Mouse (Mus musculus) megakaryocyte-erythroid progenitor cell, adult 5-6 weeks (primary cell): ENCODE measurements around the gene Fam53a. TPM values are rescaled to one million over a fixed set of nuclear protein-coding genes. Genes with fewer than 3 reads are reported as not detected.

ENCODE experiments used
- ATAC-seq: replicated peaks from 2 replicates; pipeline ENCODE4 v1.8.0; 2016; ENCODE audit warnings: mild to moderate bottlenecking, inconsistent platforms; ENCODE audit not compliant: severe bottlenecking, poor library complexity, low FRiP score, low TSS enrichment
- total RNA-seq, 2 experiments: library from RNA; stranded (forward) in 1 of 2; stranded (reverse) in 1 of 2; fragments of 200-1000, 215-1000 nt in 1 of 2; fragments of >200 nt in 1 of 2; fragmentation: Nextera tagmentation in 1 of 2; gene quantifications; 2 replicates each; pipeline ENCODE4 v1.2.3; 2014 to 2017

Gene Fam53a
- total RNA-seq (2014; fragmentation: Nextera tagmentation) (44.2 and 44.7 TPM in 2 replicates), total RNA-seq (2017) (14.6 and 21.7 TPM in 2 replicates)

DNA sequence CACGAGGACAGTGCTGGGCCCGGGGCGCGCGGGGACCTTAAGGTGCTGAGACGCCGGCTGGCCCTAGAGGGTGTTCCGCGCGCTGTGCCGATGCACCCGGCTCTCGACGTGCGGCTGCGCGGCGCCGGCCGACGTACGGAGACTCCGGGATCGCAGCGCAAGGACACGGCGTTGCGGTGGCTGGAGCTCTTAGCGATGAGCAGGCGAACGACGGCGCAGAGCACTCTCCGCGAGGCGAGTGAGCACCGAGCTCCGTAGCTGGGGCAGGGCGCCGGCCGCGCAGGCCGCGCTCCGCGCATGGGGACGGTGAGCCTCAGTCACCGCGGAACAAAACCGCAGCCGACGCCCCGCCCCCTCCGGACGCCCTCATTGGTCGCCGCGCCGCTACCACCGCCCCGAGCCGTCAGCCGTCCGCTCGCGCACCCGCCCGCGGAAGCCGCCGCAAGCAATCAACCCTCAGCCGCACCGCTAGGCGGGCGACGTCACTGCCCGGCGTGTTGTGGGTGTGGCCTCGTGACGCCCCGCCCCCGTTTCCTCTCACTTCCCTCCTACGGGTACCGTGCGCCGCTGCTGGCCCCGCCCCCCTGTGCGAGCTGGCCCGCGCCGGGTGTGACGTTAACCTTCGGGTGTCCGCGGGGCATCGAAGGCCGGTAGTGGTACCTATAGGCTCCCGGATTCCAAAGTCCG is at the start of gene Fam53a, which contains the start of gene Gm9903:
TSS of gene Fam53a (minus strand) at position 335 of the 687 bp plus-strand sequence.
TSS of gene Gm9903 (plus strand) at position 625 of the 687 bp plus-strand sequence.
- ATAC-seq, result peak; percentile 83

DNA sequence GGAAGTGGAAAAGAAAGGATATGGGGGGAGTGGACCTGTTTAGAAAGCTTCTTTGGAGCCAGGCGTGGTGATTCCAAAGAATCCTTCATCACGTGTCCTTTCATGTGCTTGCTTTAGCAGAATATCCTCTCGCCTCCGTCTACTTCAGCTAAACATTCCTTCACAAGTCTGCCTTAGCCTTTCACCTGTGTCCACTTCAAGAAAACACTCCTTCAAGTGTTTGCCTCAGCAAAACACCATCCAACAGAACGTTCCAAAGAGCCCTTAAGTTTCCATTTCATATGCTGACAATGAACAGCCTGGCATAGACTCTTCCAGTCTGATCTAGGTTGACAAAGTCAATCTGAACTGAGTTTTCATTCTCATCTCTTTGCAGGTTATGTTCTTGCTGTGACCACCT is 48.8 kb upstream of the Fam53a start:
- no peak for ATAC-seq

DNA sequence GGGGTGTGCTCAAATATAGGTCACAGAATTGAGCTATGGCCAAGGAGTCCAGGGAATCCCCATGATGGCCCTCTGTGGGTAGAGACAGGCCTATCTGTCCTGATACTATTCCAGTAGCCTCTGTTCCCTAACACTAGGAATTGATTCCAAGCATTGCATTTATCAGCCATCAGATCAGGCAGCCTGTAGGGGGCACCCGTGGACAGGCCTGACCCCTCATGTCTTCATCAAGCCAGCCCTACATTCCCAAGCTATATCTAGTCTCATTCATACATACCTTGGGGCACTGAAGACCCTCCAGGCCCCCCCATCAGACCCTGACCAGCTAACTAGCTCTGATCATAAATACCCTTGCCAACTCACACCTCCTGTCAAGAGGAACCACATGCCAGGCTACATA is 46.5 kb upstream of the Fam53a start:
- peak; percentile 56; the same call in 1 of the 2 replicates for ATAC-seq

DNA sequence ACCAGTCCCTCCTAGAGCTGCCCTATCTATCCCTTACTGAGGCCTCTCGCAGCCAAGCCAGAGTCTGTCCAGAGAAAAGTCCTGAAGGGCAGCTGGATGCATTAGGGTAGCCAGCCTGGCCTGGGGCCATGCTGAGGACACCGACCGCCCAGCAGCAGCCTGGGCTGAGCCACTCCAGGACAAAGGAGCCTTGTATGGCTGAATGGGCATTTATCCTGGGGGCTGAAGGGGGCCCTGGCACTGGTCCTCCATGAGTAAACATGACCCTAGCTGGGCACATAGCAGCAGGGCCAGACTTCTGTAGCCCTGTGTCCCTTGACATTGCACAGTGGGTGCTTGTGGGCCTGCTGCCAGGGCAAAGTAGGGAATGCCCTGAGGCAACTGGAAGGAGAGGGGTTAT is 45.0 kb upstream of the Fam53a start:
- ATAC-seq, result peak; percentile 47

DNA sequence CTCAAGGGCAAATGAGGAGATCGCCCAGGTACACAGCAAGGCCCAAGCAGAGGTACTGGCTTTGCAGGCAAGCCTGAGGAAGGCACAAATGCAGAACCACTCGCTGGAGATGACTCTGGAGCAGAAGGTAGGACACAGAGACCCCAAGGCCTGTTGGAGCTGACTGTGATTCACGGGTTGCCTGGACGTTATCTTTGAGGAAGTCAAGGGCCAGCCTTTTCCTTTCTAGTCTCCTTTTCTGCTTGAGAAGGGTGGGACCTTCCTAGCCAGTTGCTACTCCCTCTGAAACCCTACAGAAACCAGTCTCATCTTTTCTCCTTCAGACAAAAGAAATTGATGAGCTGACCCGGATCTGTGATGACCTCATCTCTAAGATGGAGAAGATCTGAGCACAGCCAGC is 42.2 kb upstream of the Fam53a start:
- ATAC-seq, result no peak

DNA sequence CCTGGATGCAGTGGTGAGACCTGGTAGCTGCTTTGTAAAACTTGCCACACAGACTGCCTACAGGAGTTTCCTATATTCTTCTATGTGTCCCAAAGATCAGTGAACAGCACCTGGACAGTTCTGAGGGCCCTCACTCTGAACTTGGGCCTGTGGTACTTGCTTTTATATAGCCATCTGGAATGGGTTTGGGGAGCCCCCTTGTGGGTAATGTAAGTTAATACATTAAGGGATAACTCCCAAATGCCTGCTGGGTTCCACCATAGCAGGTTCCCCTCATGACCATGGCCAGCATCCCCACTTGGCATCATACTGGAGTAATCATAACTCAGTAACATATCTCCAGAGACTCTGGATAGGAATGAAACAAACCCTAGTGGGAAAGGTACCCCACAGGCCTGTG is 38.8 kb upstream of the Fam53a start:
- ATAC-seq, result peak; percentile 48; the same call in 1 of the 2 replicates

DNA sequence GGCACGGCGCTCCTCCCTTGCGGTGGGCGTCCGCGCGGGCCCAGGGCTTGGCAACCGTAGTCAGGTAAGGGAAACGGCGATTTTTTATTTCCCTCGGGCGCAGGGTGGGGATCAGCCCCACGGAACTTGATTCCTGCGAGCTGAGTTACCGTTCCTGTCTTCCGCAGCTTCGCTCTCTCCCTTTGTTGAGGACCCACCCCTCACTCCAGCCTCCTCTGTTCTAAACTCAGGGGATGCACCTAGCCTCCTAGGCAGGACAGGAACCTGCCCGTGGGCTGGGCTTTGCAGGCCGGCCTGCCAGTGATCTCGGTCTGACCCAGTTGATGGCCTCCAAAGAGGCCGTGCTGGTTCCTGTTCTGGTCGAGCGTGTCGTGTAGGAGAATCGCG is 29.2 kb upstream of the Fam53a start:
- no peak; the same call in none of the 2 replicates for ATAC-seq

DNA sequence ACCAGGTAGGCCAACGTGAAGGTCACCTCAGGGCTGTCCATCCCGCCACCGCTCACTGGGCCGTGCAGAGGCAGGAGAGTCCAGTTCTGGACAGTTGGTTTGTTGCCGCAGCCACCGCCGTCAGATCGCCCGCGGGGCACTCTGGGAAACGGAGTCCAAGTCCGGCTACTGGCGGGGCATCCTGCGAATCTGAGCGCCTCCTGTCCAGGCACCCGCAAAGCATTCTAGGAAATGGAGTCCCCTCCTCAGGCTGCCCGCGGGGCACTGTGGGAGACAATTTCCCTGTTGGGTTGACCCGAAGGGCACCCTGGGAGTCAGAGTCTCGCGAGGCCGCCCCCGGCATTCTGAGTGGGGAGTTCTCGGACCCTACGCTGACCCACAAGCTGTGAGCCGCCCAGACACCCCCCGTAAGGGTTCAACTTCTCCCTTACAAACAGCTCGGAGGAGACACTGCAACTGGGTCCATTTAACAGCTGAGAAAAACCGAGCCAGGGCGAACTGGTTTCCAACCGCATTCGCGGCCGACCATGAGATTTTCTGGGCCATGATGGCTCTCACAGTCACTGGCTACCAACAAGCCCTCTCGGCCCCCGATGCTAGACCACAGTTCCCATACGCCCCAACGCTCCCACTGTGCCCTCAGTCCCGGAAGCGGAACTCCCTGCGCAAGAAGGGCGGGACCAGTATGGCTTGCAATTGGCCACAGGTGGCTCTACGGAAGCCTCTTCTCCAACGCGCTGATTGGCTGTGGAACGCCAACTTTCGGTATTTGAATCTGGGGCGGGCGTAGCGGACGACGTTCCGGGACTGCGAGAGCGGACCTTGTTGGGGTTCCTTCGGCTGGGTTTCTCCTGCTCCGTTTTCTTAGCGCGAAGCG is 28.6 kb upstream of the Fam53a start, which contains the start of the genes Tacc3 and Tmem129:
TSS of gene Tacc3 (plus strand) at position 342 of the 877 bp plus-strand sequence.
TSS of gene Tmem129 (minus strand) at position 630 of the 877 bp plus-strand sequence.
- peak; percentile 88 for ATAC-seq

DNA sequence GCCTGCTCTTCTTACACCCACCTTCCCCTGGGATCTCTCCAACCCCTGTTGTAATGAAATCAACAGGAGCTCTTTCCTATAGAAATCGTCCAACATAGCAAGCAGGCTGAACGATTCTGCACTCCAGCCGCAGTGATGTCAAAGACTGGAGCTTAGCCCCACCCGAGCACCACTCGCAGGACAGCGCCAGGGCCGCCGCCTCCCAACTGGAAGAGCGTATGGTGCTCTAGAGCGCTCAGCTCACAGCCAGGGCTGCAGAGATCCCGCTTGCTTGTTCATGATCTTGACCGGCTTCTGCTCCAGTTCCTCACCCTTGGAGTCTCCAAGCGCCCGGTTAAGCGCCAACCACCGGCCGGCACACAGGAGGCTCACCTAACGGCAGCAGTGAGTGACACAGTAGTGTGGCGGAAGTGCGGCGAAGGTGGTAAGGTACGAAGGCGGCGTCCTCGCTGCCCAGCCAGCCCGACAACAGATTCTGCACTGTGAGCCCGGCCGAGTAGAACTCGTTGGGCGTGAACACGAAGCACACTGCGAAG is 27.9 kb upstream of the Fam53a start:
- peak; percentile 59 for ATAC-seq

DNA sequence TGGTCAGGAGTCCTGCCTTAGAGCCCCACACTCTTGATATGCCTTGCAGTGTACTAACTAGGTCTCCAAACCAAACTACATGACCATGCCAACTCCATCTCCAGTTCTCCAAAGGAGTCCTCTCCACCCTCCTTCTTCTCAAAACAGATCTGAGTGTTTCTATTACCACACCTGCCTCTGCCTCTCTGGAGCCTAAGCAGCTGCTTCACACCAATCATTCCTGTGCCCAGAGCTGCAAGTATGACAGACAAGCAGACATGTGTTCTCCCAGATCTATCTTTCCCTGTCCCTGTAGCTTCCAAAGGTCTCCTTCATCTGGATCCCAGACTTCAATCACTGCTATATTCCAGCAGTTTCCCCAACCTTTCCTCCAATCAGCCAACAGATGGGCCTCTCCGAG is 27.3 kb upstream of the Fam53a start:
- ATAC-seq, result no peak

DNA sequence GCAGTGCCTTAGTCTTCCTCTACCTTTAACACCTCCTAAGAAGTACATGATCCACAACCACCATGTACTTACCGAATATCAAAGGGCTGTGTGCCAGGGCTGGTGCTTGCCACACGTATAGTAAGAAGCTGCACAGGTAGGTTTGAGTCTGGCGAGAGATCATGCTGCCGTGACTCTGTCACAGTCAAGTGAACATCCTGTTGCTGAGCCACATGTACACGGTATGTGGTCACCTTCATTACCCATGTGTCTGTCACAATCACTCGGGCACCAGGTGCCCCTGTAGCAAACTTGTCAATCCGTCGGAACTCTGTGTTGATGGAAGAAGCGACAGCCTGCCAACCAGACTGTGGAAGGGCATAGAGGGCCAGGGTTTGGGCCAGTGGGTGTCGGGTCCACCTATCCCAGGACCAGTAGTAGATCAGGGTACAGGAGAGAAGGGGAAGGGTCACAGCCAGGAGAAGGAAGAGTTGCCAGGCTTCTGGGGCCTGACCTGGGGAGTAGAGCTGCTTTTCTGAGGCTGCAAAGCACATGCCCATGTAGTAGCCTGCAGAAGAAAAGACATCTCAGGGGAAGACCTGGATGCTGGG is 25.9 kb upstream of the Fam53a start:
- no peak for ATAC-seq

DNA sequence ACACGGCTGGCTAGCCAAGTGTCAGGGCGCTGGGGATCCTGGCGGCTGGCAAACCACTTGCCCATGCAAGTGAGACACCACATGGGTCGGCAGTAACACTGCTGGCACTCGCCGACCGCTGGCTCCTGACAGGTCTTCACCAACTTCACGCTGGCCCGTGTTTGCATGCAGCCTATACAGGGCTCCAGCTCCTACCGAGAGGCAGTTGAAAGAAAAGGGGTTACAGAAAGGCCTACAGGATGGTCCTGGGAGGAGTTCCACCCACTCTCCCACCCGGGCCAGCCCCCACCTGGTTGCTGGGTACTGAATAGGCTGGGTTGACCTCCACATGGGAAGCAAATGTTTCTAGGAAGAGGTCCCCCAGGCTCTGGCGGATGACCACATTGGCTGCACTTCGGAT is 25.0 kb upstream of the Fam53a start:
- ATAC-seq, result no peak

DNA sequence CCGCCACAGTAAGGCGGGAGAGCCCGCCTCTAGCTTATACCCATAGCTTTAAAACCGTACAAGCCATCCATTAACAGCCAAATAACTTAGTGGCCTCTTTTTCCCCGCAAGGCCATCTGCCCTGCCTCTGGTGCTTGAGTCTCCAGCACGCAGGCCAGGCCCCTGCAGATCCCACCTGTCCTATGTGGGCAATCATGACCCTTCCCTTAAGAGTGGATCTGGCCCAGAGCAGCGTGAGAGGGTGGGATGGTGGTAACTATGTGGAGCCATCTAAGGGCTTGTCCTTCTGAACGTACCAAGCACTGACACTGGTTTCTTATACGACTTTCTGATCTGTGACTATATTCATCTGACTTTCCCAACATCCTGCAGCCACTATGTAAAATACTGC is 23.3 kb upstream of the Fam53a start:
- no peak for ATAC-seq

DNA sequence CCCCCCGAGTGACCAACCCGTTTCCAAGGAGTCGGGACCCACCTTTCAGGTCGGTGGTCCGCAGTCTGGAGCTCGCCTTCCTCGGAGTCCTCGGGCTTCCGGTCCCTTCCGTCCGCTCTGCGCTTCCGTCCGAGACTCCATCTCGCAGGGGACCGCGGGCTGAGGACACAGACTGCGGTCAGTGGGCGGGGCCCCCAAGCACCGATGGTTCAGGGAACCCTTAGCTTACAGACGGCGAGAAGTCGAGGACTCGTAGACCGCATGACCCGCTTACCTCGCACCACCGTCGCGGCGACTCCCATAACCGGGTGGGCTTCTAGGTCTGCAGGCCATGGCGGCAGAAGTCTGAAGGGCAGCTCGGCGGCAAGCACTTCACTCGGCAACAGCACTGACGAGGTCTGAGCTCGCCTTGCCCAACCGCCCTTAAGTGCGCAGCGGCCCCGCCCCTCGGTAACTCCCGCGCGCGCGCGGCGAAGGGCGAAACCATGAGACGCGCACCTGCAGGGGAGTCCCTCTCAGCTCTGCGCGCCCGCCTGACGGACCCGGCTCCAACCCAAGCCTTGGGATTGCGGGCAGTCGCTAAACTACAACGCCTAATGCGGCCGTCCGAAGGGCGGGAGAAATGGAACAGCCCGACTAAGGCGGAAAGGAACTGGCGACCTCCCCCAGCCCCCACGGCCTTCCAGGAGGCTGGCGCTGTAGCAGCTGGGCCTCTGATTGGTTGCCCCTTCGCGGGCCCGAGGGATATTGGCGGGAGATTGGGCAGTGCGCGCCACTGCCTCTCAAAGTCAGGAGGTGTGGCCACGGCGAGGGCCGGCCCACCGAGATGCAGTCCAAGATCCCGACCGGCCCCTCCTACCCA is 22.7 kb upstream of the Fam53a start, which contains the start of gene Slbp:
TSS of gene Slbp (minus strand) at position 654 of the 862 bp plus-strand sequence.
- peak; percentile 89 for ATAC-seq

DNA sequence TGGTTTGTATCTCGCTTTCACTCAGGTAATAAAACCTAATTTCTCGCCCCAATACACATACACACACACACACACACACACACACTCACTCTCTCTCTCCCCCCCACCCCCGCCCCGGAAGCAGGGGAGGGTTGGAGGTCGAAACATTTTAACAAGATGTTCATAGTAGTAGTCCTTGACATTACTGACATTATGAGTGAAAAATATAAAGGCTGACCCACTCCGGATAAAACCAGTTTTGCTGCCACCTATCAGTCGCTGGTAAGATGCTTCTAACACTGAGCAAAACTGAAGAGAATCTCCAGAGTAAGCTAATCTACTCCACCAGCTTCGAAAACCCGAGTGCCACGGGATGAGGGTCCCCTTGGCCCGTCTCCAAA is 22.1 kb upstream of the Fam53a start:
- ATAC-seq, result no peak

DNA sequence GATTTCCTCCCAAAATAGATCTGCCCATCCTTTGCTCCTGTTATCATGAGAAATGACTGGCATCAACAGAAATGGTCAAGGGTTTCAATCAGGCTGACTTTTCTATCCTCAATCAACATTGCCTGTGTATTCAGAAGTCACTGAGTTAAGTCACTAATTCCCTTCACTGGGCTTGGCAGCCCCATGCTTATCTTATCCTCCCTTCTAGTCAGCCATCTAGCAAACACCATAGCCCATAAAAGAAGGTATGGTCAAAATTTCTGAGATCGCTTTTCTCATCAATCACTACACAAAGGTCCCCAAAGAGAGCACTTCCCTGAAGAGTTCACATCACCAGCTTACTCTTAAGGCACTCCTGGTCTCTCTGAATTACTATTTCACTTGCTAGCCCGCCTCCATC is 21.6 kb upstream of the Fam53a start:
- no peak for ATAC-seq

DNA sequence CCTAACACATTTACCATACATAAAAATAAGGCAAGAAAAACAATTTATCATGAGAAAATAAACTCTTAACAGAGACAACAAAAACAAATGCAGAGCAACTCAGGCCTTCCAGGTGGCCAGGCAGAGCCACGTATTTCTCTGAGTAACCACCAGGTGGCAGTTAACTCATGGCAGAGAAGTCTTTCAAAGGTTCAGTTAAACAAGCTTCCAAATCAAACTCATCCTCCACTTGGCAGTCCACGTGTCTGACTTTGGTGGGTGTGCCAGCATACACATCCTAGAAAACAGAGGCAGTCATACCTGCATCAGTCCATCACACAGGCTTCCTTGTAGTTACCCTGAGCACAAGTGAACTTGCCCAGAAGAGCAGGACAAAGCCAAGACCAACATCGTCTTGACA is 11.2 kb upstream of the Fam53a start:
- ATAC-seq, result peak; percentile 69

DNA sequence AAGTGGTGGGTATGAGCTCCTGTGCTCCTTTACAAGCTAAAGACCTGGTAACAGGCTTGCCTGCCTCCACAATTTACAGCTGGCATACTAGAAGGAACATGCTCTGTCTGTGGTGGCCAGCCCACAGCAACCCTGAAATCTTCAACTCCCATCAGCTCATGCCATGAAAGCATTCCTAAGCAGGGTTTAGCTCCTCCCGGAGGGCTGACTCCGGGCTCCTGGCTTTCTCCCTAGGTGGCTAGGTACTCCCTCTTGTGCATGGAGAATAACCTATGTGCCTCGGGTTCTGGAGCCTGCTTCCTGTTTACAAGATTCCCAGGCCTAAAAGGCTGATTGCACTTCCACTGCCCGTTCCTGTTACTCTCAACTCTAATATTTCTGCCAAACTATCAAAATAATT is 9.4 kb upstream of the Fam53a start:
- ATAC-seq, result no peak
